Mouse (Mus musculus) right cerebral cortex, postnatal 36 days (tissue): ENCODE measurements around the gene Ubtf.
"Not testable (repeated sequence)": the region's sequence is repeated elsewhere in the genome, so short reads cannot be mapped to it uniquely, and the experiment has no call there.

Experiments
- DNase-seq, 2 experiments: peaks; one replicate each; pipeline ENCODE4 v3.0.0; 2022; ENCODE audit warnings: low spot score in 2 of 2, mixed read lengths in 1 of 2

Ubtf gene

DNA sequence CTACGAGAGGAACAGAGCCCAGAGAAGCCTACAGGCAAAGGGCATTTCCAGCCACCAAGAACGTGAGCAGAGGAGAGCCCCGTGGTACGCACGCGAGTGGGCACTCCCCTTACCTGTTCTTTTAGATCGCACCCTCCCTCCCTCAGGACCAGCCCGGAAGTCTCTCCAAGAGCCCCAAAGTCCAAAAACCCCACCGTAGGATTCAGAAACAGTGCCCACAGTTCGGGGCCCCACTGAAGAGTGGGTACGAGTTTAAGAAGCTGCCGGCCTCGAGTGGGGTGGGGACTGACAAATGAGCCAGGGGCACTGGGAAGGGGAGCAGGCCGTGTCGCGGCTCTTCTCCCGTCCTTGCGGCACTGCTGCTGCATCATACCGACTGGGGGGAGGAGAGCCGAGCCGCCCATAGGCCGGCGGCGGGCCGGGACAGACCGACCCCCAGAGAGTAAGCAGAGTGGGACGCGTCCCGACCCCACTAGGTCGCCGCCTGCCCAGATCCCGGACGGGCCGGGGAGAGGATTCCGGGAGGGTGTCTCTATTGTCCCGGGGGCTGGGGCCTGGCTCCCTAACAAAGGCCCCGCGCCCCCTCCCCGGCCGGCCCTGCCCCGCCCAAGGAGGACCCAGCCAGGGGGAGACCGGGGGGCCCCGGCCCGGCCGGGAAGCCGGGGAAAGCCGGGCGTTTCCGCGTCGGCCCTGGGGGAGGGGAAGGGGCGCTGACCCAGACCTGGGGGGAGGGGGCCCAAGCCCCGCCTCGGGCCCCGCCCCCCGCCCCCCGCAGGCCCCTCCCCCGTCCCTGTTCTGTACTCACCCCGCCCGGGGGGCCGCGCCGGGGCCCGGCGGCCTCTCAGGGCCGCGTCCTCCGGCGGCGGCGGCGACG lies 23.7 kb downstream of the Ubtf start:
- DNase-seq = no peak

DNA sequence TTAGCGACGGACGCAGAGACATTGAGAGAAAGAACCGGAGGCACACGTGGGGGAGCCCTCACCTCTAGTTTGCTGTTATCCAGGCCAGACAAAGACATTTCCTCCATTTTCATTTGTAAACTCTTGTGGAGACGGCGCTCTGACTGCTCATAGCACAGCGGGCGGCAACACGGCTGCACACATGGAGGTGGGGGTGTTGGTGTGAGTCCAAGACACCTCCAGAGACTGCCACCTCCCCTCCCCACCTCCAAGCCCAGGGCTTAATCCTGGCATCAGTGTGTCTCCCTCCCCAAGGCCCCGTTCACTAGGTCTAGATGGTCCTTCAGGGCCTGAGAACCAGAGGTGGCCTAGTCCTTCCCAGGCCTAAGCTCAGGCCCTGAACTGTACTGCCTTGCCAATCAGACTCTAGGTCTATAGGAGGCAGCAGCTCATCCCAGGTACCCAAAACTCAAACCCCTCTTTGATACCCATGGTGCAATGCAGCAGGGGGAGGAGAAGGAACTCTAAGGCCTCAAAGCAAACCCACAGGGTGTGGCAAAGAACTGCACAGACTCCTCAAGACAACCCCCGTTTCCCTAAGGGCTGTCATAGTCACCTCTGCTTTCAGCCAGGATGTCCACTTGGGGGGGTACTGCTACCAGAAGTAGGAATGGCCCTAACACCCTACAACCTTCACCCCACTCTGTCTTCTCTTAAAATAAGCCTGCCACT lies 24.5 kb downstream of the Ubtf start:
- no peak for DNase-seq

DNA sequence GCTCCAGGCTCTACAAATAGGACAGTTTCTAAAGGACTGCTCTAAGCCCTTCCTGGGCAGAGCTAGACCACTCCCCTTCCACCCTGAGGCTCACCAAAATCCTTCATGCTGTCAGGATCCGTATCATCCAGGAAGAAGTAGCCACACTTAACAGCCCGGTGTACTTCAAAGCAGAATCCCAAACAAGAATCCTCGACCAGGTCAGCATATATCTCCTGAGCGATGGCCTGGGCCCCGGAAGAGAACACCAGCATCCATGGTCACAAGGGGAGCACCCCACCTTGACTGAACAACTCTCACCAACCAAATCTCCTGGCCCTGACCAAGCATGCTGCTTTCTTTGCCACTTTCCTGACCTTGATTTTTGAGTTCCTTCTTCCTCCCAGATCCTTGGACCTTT lies 25.1 kb downstream of the Ubtf start:
- DNase-seq = no peak

DNA sequence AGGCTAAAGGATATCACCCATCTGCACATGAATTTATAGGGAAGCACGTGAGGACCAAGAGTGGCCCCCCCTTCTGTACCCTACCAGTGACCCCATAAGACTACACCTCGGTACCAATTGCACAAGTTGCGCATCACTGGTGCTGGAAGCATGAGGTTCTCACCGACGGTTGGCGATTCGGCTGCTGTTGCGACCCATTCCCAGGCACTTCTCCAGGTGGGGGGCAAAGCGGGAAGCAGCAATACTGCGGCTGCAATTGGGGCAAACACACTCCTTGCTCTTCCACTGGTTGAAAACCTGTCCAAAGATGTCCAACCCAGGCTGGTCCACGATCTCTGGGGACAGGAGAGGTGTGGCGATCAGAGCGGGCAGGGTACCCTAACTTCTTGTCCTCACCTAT lies 25.6 kb downstream of the Ubtf start:
- no peak for DNase-seq

DNA sequence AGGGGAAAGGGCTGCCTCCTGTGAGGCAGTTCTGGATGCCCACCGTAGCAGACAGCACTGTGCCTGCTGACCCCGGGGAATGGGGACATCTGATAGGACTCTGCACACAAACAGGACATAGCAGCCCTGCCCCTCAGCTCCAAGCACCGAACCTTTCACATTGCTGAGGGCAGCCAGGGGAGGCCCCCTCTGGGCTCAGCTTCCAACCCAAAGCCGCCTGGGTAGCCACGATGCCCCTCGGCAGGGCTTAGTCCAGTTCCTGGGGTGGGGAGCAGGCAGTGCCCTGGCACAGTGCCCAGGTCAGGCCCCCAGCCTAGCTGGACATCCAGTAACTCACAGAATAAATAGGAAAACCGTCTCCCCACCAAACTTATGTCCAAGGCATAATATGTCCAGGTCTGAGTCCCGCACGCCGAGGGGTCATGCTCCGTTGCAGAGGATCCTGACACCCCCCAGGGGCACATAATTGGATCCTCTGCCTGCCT lies 28.4 kb downstream of the Ubtf start:
- DNase-seq = no peak

DNA sequence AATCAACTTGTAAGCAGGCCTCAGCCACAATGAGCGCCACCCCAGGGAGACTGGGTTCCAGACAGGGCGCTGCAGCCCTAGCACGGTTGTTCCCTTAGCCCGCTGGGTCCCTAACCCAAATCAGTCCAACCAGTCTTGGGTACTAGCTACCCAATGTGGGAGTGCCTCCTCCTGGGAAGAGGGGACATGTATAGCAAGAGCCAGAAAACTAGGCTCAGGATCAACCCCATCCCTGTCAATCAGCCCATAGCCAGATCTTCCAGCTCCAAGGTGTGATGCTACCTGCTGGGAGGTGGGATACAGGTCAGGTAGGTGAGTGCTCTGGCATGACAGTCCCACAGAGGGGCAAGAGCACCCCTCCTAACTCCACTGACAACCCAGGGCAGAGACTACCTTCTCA lies 29.4 kb downstream of the Ubtf start:
- DNase-seq = no peak

DNA sequence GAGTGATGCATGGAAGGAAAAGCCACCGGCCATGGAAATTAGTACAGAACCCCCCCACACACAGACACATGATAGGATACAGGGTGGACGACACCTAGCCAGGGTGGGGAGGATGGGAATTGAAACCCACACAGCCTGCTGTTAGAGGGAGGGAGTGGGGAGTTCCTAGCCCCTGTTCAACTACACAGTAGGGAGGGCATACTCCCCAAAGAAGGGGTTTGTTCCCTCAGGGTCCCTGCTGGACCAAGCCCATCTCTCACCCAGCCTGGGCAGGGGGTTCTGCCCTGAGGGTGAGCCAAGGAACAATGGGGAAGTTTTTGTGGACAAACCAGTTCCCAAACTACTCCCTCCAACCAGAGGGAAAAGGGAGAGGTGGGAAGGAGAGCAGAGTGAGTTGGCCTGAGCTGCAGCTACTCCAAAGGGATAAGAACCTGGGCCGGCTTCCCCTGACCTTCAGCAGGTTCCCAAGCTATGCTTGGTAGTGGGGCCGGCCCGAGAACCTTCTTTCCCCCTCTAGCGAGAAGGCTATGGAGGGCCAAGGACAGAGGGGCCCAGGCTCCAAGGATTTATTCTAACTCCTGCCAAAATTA lies 29.9 kb downstream of the Ubtf start:
- no peak for DNase-seq

DNA sequence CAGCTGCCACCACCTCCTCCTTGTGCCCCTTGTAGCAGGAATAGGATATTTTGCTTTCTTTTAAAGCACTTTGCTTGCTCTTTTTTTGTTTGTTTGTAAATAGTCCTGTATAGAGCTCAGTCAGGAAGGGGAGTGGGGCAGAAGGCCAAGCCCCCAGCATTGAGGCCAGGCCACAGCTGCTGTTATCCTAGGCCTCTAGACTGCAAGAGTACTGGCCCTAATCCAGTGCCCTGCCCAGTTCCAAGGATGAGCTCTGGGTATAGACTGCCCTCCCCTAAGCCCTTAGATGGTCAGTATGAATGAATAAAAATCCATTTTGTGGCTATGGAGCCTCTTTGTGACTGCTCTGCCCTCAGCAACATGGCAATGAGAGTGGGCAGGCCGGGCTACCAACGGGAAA lies 30.6 kb downstream of the Ubtf start:
- DNase-seq = no peak

DNA sequence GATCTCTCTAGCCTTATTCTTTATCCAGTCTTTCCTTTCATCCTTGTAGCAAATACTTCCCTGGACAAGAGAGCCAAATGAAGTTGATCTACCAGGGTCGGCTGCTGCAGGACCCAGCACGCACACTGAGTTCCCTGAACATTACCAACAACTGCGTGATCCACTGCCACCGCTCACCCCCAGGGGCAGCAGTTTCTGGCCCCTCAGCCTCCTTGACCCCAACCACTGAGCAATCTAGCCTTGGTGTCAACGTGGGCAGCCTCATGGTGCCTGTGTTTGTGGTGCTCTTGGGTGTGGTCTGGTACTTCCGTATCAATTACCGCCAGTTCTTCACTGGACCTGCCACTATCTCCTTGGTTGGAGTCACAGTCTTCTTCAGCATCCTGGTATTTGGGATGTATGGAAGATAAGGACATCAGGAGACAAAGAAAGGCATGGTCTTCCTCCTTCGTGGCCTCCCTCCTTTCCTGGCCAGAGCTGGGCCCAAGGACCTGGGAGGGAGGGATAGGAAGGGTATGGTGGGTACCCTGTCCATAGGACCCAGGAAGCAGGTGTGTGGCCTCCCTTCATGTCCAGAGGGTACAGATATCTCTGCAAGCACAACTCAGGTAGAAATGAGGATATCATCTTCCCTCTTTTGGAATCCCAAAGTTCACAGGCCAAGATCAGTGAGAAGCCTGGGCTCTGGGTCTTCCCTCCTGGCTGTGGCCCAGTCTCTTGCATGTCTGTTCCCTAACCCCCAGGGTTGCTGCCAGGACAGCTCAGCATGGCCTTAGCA lies 31.3 kb downstream of the Ubtf start:
- DNase-seq = no peak

DNA sequence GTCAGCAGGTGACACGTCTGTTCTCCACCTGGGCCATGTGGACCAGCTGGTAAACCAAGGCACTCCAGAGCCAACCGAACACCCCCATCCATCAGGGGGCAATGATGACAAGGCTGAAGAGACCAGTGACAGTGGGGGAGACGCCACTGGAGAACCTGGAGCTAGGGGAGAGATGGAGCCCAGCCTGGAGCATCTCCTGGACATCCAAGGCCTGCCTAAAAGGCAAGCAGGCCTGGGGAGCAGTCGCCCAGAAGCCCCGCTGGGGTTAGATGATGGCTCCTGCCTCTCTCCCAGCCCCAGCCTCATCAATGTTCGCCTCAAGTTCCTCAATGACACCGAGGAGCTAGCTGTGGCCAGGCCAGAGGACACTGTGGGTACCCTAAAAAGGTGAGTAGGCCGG lies 32.1 kb downstream of the Ubtf start:
- no peak for DNase-seq

DNA sequence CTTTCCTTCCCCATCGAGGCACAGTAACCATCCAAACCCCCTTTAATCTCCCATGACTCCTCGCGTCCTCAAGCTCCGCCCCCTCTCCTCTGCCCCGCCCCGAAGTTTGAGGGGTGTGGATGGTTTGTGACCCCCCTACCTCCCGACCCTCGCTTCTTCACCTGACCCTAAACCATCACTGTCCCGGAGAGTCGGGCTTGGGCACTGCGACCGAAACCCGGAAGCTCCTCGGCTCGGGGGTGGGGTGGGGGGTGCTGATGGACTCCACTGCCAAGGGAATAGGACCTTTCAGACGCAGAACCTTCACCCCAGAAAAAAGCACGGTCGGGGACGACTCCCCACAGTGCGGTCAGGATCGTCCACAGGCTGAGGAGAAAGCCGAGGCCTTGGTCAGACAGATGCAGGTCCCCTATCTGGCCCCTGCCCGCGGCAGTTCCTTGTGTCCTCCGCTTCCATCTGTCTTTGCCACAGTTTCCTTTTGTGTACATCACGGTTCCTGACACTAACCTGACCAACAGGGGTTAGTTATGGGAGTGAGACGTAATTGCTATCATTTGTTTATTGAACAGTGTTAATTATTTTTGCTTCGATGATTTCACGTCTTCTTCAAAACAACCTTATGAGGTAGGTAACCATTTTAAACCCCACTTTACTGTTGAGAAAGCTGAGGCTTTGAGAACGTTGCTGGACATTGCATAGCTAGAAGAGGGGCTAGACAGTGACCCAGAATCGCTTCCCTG lies 34.3 kb downstream of the Ubtf start:
- no peak for DNase-seq

DNA sequence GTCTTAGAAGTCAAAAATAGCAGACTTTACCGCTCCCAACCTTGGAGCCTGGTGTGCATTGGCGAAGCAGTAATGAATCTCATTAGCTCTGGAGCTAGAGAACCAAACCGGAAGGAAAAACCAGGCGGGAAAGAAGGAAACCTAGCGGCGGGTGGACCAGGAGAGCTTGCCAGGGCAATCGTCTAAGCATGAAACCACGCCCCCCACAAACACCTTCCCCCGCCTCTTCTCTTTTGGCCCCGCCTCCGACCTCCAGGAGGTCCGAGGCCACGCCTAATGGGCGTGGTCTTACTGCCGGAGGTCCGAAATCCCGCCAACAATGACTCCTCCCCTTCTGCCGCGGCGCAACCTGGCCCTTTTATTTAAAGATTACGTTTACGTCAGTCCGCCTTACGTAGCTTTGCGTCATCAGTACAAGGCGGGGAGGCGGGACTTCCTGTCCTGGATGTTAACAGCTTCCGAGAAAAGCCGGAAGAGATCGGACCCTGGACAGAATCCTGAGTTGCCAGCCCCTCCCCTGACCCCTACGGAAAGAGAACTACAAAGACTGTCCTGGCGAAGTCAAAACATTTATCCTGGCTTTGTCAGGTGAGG lies 34.9 kb downstream of the Ubtf start, which contains the start of gene Tmub2:
Gene Tmub2 (plus strand): TSS at position 431 of the 594 bp plus-strand sequence.
- peak; percentile 96 to 97 for DNase-seq

DNA sequence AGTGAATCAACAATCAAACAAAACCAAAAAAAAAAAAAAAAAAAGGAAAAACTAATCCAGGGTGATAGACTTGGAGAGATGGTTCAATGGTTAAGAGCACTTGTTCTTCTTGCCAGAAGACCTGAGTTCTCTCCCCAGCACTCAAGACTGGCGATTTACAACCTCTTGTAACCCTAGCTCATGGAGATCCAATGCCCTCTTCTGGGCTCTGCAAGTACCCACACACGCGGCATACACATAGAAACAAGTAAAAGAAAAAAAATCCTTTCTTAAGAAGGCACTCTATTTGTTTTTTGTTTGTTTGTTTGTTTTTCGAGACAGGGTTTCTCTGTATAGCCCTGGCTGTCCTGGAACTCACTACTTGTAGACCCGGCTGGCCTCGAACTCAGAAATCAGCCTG lies 35.6 kb downstream of the Ubtf start:
- no peak for DNase-seq

DNA sequence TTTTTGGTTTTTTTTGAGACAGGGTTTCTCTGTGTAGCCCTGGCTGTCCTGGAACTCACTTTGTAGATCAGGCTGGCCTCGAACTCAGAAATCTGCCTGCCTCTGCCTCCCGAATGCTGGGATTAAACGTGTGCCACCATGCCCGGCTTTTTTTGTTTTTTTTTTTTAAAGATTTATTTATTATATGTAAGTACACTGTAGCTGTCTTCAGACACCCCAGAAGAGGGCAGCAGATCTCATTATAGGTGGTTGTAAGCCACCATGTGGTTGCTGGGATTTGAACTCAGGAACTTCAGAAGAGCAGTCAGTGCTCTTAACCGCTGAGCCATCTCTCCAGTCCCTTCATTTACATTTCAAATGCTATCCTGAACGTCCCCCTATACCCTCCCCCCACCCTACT lies 39.3 kb downstream of the Ubtf start:
- not testable (repeated sequence) for DNase-seq

DNA sequence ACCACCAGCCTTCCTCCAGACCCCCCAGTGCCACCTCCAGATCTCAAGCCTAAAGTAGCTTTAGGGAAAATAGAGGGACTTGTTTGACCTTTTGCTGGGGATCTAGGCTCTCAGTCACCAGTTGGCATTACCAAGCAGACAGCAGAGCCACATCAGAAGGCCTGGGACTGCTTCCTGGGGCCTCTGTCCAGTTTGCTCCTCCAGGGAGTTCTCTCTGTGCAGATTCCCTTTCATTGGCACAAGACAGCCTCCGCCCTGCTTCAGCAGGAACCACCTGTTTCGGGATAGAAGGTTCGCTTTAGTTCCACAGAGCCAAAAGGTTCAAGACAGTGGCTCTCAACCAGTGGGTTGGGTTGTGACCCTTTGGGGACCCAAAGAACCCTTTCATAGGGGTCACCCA lies 39.9 kb downstream of the Ubtf start:
- no peak for DNase-seq

DNA sequence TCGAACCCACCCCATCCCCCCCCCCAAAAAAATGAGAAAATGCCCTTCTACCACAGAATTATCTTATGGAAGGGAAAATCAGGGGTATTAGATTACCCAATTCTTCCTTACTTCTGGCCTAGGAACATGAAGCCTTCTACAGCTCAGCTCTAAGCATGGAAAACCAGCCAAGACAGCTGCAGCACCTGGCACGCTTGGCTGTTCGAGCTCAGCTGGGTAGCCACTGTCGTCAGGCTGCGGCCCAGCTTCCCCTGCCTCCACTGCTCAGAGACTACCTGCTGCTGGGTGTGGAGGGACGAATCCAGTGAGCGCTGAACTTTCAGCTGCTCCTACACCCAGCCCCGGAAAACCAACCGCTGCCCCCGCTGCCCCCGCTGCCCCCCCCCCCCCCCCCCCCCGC lies 41.8 kb downstream of the Ubtf start:
- DNase-seq = no peak

DNA sequence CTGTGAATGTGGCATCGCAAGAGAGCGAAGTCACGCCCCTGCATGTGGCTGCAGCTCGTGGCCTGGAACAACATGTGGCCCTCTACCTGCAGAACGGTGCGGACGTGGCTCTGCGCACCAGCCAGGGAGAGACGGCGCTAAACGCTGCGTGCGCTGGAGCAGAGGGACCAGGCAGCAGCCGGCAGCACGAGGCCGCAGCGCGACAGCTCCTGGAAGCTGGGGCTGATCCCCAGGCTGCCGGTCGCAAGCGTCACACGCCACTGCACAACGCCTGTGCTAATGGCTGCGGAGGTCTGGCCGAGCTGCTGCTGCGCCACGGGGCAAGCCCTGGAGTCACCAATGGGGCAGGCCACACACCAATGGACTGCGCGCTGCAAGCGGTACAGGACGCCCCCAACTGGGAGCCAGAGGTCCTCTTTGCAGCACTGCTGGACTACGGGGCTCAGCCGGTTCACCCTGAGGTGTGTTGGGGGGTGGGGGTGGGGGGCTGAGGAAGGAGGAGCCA lies 43.1 kb downstream of the Ubtf start:
- no peak for DNase-seq

DNA sequence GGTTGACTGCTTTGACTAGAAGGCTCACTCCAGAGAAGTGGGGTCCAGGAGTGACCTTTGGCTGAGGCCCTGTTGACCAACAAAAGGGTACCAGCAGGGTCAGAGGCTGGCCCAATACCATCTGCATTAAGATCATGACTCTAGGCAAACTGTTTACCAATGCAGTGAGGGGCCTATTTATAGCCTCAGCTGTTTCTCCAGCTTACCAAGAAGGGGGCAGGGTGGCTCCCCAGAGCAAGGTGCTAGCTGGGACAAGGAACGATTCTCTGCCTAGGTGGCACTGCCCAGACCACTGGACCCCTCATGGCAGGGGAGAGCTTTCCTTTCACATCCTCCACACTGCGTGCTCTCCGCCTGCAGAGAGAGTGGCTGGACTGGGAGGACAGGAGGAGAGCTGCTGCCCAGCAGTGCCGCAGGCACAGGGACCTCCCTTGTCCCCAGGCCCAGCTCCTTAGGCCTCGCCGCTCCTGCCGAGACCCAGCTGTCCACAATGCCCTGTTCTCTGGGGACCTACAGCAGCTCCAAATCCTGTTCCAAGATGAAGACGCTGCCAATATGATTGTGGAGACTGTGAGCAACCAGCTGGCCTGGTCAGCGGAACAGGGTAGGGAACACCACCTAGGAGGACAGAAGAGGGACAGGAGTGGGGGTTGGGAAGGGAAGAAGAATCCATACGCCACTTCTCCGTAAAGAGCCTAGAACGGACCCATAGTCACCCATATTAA lies 50.9 kb downstream of the Ubtf start, which contains the start of gene Asb16:
Gene Asb16 (plus strand): TSS at position 224 of the 725 bp plus-strand sequence.
- DNase-seq = no peak

DNA sequence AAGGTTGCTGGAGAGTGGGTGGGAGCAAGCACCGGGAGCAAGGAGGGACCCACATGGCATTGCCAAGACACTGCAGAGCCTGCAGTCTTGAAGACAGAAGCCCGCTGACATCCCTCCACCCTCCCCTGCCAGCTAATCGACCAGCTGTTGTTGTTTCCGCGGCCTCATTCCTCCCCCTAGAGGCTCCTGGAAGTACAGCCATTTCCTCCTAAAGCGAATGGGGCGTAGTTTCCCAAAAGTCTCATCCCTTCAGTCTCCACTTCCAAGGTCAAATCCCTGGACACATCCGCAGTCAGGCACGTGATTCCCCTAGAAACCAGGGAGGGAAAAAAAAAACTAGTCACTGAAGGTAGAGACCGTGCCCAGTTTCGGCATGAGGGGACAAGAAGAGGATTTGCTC lies 52.1 kb downstream of the Ubtf start:
- peak; percentile 34 to 41 for DNase-seq
